Mouse (Mus musculus) small intestine, adult 2 months (tissue): ENCODE measurements at regions not wholly inside any gene's neighbourhood (a gene's known extent, or its start where the extent isn't known, plus 50 kb on each side); places are given as distances from the start of the nearest gene placed in this dataset.
"Not testable (repeated sequence)": the region's sequence is repeated elsewhere in the genome, so short reads cannot be mapped to it uniquely, and the experiment has no call there.

Experiments
- H3K27ac ChIP-seq: fragments of 200-500 bp; 2 replicates; pipeline ENCODE4 v1.5.1; 2012; ENCODE audit warnings: low read depth, low read length, control low read depth, inconsistent platforms; ENCODE audit not compliant: insufficient read depth
- H3K27me3 ChIP-seq: fragments of 200-500 bp; 2 replicates; pipeline ENCODE4 v1.6.1; 2012; ENCODE audit warnings: mild to moderate bottlenecking, moderate library complexity, low read length, inconsistent platforms; ENCODE audit not compliant: control insufficient read depth, insufficient read depth
- H3K36me3 ChIP-seq: fragments of 200-500 bp; 2 replicates; pipeline ENCODE4 v1.6.1; 2012; ENCODE audit warnings: mild to moderate bottlenecking, low read length, control low read depth, inconsistent platforms; ENCODE audit not compliant: control insufficient read depth, insufficient read depth
- H3K4me1 ChIP-seq: fragments of 200-500 bp; 2 replicates; pipeline ENCODE4 v1.6.1; 2012; ENCODE audit warnings: low read length, inconsistent platforms, mixed read lengths; ENCODE audit not compliant: control insufficient read depth, insufficient read depth, insufficient read length
- H3K4me3 ChIP-seq: fragments of 200-500 bp; 2 replicates; pipeline ENCODE4 v1.5.1; 2012; ENCODE audit warnings: low read depth, mild to moderate bottlenecking, control low read depth, inconsistent platforms, low read length, moderate library complexity
- CTCF ChIP-seq: fragments of 200-500 bp; IDR thresholded peaks from 2 replicates; pipeline ENCODE4 v1.5.1; 2012; ENCODE audit warnings: low read depth, mild to moderate bottlenecking, control low read depth, inconsistent platforms, low read length, moderate library complexity, mixed read lengths; ENCODE audit not compliant: insufficient replicate concordance, insufficient read length; ENCODE audit errors: extremely low read depth
- POLR2A ChIP-seq: fragments of 200-500 bp; IDR thresholded peaks from 2 replicates; pipeline ENCODE4 v1.6.1; 2012; ENCODE audit warnings: low read depth, mild to moderate bottlenecking, control low read depth, inconsistent platforms, low read length, moderate library complexity
- WGBS: fragments of 180-500 bp; shearing (Covaris S2); methylation state at CpG from one replicate; pipeline ENCODE4 v1.1.7; 2018; 5-methylcytosine and 5-hydroxymethylcytosine counted together

- no peak for TF ChIP-seq POLR2A
- no peak for TF ChIP-seq CTCF
- no peak overlapping the region for H3K27ac ChIP-seq
- H3K4me1 ChIP-seq = no peaks in the 10 kb centered on the region
- H3K4me3 ChIP-seq = no peak overlapping the region
- H3K36me3 ChIP-seq = no peaks in the 10 kb centered on the region
- WGBS = 90% methylated on average over 10 of the region's 10 CpGs
- no peaks in the 10 kb centered on the region for H3K27me3 ChIP-seq
Observed at GRCm38 (mm10) chr9:72183336-72183735, 71.7 kb upstream of the Tcf12 start.

- no peak for TF ChIP-seq POLR2A
- no peak for TF ChIP-seq CTCF
- H3K36me3 ChIP-seq = no peaks in the 10 kb centered on the region
- no peaks in the 10 kb centered on the region for H3K4me1 ChIP-seq
- WGBS = 22% methylated on average over 10 of the region's 10 CpGs
- H3K27ac ChIP-seq = no peak overlapping the region
- no peak overlapping the region for H3K4me3 ChIP-seq
- no peaks in the 10 kb centered on the region for H3K27me3 ChIP-seq
Observed at GRCm38 (mm10) chr9:72183925-72184324, 72.3 kb upstream of the Tcf12 start.

GRCm38 (mm10) chr9:72189867-72190266, 78.2 kb upstream of the Tcf12 start:
- TF ChIP-seq CTCF = no peak
- TF ChIP-seq POLR2A = no peak
- no peaks in the 10 kb centered on the region for H3K36me3 ChIP-seq

GRCm38 (mm10) chr9:72190631-72191030, 79.0 kb upstream of the Tcf12 start:
- no peaks in the 10 kb centered on the region for H3K4me1 ChIP-seq
- H3K27ac ChIP-seq = no peak overlapping the region
- H3K36me3 ChIP-seq = no peaks in the 10 kb centered on the region
- 87% methylated on average over 4 of the region's 4 CpGs for WGBS
- H3K4me3 ChIP-seq = no peak overlapping the region
- no peak for TF ChIP-seq POLR2A
- TF ChIP-seq CTCF = no peak
- H3K27me3 ChIP-seq = no peaks in the 10 kb centered on the region

More at GRCm38 (mm10) chr9:72189867-72190266, 78.2 kb upstream of the Tcf12 start:
- WGBS = 86% methylated on average over 7 of the region's 7 CpGs
- no peak overlapping the region for H3K4me3 ChIP-seq
- no peaks in the 10 kb centered on the region for H3K27me3 ChIP-seq
- H3K4me1 ChIP-seq = no peaks in the 10 kb centered on the region
- no peak overlapping the region for H3K27ac ChIP-seq

GRCm38 (mm10) chr9:72191091-72191490, 79.4 kb upstream of the Tcf12 start:
- TF ChIP-seq POLR2A (no peak), CTCF (no peak)
- H3K4me1 ChIP-seq = no peaks in the 10 kb centered on the region
- no peaks in the 10 kb centered on the region for H3K27me3 ChIP-seq
- H3K27ac ChIP-seq = no peak overlapping the region
- no peak overlapping the region for H3K4me3 ChIP-seq
- H3K36me3 ChIP-seq = no peaks in the 10 kb centered on the region
- 88% methylated on average over 8 of the region's 8 CpGs for WGBS

GRCm38 (mm10) chr9:72192051-72192952, 80.6 kb upstream of the Tcf12 start:
- WGBS = 45% methylated on average over 8 of the region's 8 CpGs
- H3K4me1 ChIP-seq = no peaks in the 10 kb centered on the region
- no peak overlapping the region for H3K4me3 ChIP-seq
- no peaks in the 10 kb centered on the region for H3K36me3 ChIP-seq
- no peaks in the 10 kb centered on the region for H3K27me3 ChIP-seq
- no peak overlapping the region for H3K27ac ChIP-seq
- peak; percentile 59; the same call in 1 of the 2 replicates for TF ChIP-seq CTCF
- TF ChIP-seq POLR2A = no peak

- H3K4me1 ChIP-seq, H3K36me3 ChIP-seq, H3K4me3 ChIP-seq, H3K27ac ChIP-seq, H3K27me3 ChIP-seq: not testable (repeated sequence)
- 66% methylated on average over 1 of the region's 1 CpGs for WGBS
Observed at GRCm38 (mm10) chr9:72192953-72193337, 81.3 kb upstream of the Tcf12 start.

GRCm38 (mm10) chr9:72195348-72195747, 79.3 kb upstream of the Zfp280d start:
- H3K4me1 ChIP-seq = no peaks in the 10 kb centered on the region
- no peak for TF ChIP-seq CTCF
- no peak for TF ChIP-seq POLR2A
- no peaks in the 10 kb centered on the region for H3K27me3 ChIP-seq
- WGBS = 31% methylated on average over 3 of the region's 3 CpGs
- no peak overlapping the region for H3K4me3 ChIP-seq
- H3K27ac ChIP-seq = no peak overlapping the region
- H3K36me3 ChIP-seq = no peaks in the 10 kb centered on the region
